Mouse (Mus musculus): ENCODE results near the gene Cxcl2. TPM values are rescaled to one million over a fixed set of nuclear protein-coding genes. Genes with fewer than 3 reads are reported as not detected.

Gene Cxcl2
- total RNA-seq, 1 experiment from 2014 or later, result 85.8 TPM

GRCm38 (mm10) chr5:90952731-90953481 is 49.2 kb downstream of the Cxcl2 start:
- ATAC-seq (ENCODE audit: extremely low read depth, insufficient number of reproducible peaks, low FRiP score, poor library complexity, severe bottlenecking), result no peak

Other genes starting within 250 kb of the Cxcl2 start
- 0.25 and 0.81 TPM in 2 replicates for gene Cxcl5, start 144.5 kb upstream of the Cxcl2 start, total RNA-seq (2017)
- gene Ppbp, start 135.4 kb upstream of the Cxcl2 start, total RNA-seq (2017), result 101 and 108 TPM in 2 replicates
- gene Pf4, start 131.4 kb upstream of the Cxcl2 start, total RNA-seq (2017), result 61.6 and 63.0 TPM in 2 replicates
- gene Cxcl3, start 117.8 kb upstream of the Cxcl2 start, total RNA-seq (2017), result 0.35 TPM in 1 of 2 replicates, not detected in the other
- not detected in 2 replicates for gene Cxcl15, start 109.3 kb upstream of the Cxcl2 start, total RNA-seq (2017)
- not detected in 2 replicates for gene Cxcl1, start 12.6 kb upstream of the Cxcl2 start, total RNA-seq (2017)
- 5.5 and 7.7 TPM in 2 replicates for gene Mthfd2l, start 27.2 kb downstream of the Cxcl2 start, total RNA-seq (2017)
- not detected in 2 replicates for gene Epgn, start 123.6 kb downstream of the Cxcl2 start, total RNA-seq (2017)
- 0.23 TPM in 1 of 2 replicates, not detected in the other for gene Ereg, start 170.8 kb downstream of the Cxcl2 start, total RNA-seq (2017)
- gene Areg, start 235.7 kb downstream of the Cxcl2 start, total RNA-seq (2017), result not detected in 2 replicates

Measured in neutrophil, adult 5-6 weeks (primary cell).